Mouse (Mus musculus) layer of hippocampus, postnatal 25 days (tissue): ENCODE measurements around the gene Grm1. TPM values are rescaled to one million over a fixed set of nuclear protein-coding genes. Genes with fewer than 3 reads are reported as not detected.

Source experiments
- DNase-seq, 2 experiments: peaks; one replicate each; pipeline ENCODE4 v3.0.0; 2022; ENCODE audit warnings: mixed read lengths in 2 of 2, low spot score in 1 of 2; ENCODE audit errors: extremely low spot score in 1 of 2
- total RNA-seq, 2 experiments: library from RNA; stranded (reverse); gene quantifications; 2 replicates each; pipeline ENCODE4 v1.2.3; 2021

Gene Grm1
- total RNA-seq, 2 experiments from 2014 or later, result 59.8 to 61.8 TPM

- DNase-seq, result no peak
Observed at GRCm38 (mm10) chr10:10845059-10845685, 237.0 kb downstream of the Grm1 start.

DNA sequence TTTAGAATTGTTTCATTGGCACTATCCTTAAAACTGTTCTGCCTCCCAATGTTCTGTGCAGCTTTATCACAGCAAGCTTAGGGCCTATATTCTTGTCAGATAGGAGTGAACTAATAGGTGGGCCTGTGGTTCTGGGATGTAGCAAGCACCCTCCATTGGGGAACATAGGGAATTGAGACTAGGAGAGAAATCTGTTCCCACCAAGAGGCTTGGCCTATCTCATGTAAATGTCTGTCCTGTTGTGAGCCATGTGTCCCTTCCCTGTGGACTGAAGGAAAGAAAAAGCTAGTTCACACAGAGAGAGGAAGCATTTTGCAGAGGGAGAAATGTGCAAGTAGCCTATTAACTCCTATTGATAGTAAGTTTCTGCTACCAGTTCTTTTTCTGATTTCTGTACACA is 246.8 kb downstream of the Grm1 start:
- no peak for DNase-seq

DNA sequence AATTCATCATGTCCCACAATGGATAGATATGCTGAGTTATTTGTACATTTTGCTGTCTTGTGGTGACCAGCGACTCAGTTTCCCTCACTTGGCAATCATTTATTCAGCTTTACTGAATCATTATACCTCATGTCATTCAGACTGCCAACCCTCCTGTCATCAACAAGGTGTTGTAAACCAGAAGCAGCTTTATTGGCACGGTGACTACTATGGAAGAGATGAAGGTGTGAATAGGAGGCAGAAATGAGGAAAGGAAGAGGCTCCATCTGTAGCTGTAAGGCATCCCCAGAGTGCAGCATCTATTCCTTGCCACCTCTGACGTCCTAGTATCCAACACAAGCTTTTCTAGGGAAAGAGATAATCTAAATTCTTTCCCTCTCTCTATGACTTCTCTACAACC is 247.3 kb downstream of the Grm1 start:
- DNase-seq, result no peak

DNA sequence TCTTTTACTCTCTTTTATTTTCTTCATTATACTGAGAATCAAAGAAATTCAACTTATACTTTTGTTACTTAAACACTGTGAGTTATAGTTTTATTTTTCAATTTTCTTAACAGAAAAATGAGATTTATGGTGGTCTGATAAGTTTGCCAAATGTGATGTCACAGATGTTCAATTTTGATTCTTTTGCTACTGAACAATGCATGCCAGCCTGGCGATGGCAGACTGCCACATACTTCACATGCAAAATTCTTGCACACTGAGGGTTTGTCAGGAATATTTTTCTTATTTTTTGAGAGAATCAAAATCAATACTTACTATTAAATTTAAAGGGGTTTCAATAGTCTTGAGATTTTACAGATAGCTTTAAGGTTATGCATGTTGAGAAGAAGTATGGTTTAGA is 251.0 kb downstream of the Grm1 start:
- peak in 1 of 2 experiments; percentile 41 for DNase-seq

- no peak for DNase-seq
Observed at GRCm38 (mm10) chr10:10827308-10827707, 254.8 kb downstream of the Grm1 start.

DNA sequence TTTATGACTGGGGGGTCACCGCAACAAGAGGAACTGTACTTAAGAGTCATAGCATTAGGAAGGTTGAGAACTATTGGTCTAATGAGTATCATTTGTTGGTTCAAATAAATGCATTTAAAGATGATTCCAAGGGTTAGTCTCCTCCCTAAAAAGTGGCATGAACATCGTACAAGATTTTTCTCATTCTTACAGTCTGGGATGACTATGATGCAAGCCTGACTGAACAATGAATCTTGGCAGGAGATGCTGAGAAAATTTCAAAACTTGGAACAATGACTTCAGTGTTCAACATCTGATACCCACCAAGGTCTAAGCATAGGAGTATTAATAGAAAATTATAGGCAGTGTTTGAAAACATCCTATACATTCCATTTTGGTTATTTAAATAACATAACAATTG is 264.1 kb downstream of the Grm1 start:
- no peak for DNase-seq

GRCm38 (mm10) chr10:10814631-10815216 is 267.4 kb downstream of the Grm1 start:
- DNase-seq, result no peak

- peak in 1 of 2 experiments; percentile 77 for DNase-seq
Observed at GRCm38 (mm10) chr10:10812750-10813711, 269.1 kb downstream of the Grm1 start.

DNA sequence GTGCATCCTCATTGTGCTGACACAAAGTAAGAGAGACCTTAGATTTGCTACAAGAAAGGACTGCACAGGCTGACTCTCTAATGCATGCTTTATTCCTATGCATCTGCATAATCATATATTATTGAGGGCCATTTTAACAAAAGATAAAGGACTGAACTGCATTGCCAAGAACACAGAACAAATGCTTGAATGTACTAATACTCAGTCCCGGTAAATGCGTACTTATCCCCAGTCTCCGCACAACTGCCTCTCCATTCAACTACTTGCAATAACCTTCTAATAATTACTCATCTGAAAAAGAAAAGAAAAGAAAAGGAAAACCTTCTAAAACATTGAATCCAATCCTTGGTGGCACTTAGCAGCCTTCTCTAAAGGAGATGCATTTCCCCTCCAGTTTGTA is 272.4 kb downstream of the Grm1 start:
- DNase-seq, result no peak

DNA sequence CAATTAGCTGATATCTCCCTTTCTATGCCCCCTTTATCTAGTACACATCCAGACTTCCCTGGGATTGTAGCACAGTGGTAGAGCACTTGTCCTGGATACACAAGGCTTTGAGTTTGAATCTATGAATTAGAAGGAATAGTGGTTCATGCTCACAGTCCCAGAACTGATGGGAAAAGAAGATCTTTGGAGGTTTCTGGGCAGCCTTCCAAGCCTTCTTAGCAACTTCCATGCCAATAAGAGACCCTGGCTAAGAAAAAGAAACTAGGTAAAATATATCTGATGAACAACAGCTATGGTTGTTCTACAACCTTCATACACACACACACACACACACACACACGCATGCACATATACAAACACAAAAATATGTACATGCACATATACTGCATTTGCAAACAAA is 286.8 kb downstream of the Grm1 start:
- no peak for DNase-seq

DNA sequence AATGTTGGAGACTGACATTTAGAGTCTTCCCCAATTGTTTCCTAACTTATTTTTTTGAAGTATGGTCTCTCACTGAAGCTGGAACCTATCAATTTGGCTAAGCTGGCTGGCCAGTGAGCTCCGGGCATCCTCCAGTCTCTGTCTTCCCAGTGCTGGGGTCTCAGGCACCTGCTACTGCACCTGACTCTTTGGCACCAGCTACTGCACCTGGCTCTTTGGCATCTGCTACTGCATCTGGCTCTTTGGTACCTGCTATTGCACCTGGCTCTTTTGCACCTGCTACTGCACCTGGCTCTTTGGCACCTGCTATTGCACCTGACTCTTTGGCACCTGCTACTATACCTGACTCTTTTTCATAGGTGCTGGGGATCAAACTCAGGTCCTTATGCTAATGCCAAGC is 291.7 kb downstream of the Grm1 start:
- no peak for DNase-seq

GRCm38 (mm10) chr10:10789967-10790366 is 292.2 kb downstream of the Grm1 start:
- no peak for DNase-seq

DNA sequence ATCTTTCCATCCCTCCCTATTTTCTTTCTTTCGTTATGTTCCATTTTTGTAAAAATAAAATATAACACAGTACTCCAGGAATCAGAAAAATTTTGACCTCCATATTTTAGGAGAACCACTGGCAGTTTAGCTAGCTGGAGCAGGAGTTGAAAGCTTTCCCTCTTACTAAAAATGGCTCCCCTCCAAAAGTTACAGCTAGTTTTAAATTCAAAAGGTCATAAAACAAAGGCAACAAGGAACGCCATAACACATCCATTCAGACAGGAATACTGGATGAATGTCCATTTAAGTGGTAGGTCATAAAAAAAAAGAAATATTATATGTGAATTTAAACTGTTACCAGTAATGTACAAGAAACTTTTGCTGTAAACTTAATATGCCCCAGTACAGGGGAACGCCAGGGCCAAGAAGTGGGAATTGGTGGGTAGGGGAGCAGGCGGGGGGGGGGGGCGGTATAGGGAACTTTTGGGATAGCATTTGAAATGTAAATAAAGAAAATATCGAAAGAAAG is 294.2 kb downstream of the Grm1 start:
- DNase-seq, result no peak

GRCm38 (mm10) chr10:10785122-10785521 is 297.0 kb downstream of the Grm1 start:
- no peak for DNase-seq

GRCm38 (mm10) chr10:10774827-10775226 is 307.3 kb downstream of the Grm1 start:
- DNase-seq, result no peak

- DNase-seq, result no peak
Observed at GRCm38 (mm10) chr10:10763015-10763414, 319.1 kb downstream of the Grm1 start.

- no peak for DNase-seq
Observed at GRCm38 (mm10) chr10:10761274-10761673, 320.9 kb downstream of the Grm1 start.

GRCm38 (mm10) chr10:10760801-10761200 is 321.4 kb downstream of the Grm1 start:
- DNase-seq, result no peak

GRCm38 (mm10) chr10:10751033-10751432 is 331.1 kb downstream of the Grm1 start:
- DNase-seq, result no peak

DNA sequence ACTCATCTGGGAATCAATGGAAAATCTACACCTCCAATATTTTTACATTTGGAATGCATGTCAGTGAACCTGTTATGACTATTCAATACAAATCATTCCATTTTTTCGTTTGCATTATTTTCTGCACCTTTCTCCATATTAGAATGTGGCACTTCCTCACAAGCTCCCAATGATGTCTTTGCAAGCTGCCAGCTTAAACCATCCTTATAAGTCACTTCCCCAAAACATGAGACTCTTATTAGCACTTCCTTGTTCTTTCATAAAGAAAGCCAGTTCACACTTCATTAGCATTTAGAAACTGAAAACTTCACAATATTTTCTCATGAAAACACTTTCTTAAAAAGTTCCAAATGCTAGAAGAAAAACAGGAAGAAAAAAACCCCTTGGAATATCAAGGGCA is 338.1 kb downstream of the Grm1 start:
- DNase-seq, result no peak

GRCm38 (mm10) chr10:10742172-10742571 is 340.0 kb downstream of the Grm1 start:
- no peak for DNase-seq
